Mouse (Mus musculus) spleen, adult 2 months (tissue): ENCODE measurements around the gene Snx29.

Experiments used
- CTCF ChIP-seq: fragments of 200-500 bp; IDR thresholded peaks from 2 replicates; pipeline ENCODE4 v1.5.1; 2011; ENCODE audit warnings: mild to moderate bottlenecking, inconsistent platforms; ENCODE audit not compliant: insufficient read depth, insufficient read length, insufficient replicate concordance; ENCODE audit errors: extremely low read depth
- POLR2A ChIP-seq: fragments of 200-500 bp; IDR thresholded peaks from 2 replicates; pipeline ENCODE4 v1.6.1; 2011; ENCODE audit warnings: low read depth, low read length, inconsistent platforms

- TF ChIP-seq CTCF (no peak), POLR2A (no peak)
Measured at GRCm38 (mm10) chr16:11589782-11590695, 267.3 kb downstream of the Snx29 start.
